8 mouse cellular contexts compared by ENCODE assay signal in the genomic region with DNA sequence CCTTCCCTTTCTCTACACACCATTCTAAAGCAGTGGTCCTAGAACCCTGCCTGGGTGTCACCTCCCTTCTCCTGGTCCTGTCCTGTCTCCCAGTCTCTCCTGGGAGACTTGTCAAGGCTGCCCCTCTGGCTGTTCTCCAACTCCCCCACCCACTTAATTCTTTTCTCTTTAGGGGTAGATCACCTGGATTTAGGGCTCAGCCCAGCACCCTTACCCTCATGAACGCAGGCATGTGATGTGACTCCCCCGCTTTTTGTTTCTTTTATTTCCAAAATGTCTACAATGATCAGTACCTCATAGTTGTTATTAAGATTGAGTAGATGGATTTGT. TPM values are rescaled to one million over a fixed set of nuclear protein-coding genes. Genes with fewer than 3 reads are reported as not detected.
DNase-seq lines count a peak whose midpoint lies in the region; ATAC-seq lines count a peak whose summit lies in the region.

No protein-coding gene starts in this region.

- H3K27ac ChIP-seq in limb, embryonic 12.5 days: peak overlapping the region; percentile 80
- H3K27ac ChIP-seq in stomach, embryonic 14.5 days (ENCODE audit: low read length): peak overlapping the region; percentile 91; the same call in 1 of the 2 replicates

- H3K9ac ChIP-seq in limb, embryonic 12.5 days (replicated peaks): peak overlapping the region; percentile 68
- H3K9ac ChIP-seq in stomach, embryonic 14.5 days (replicated peaks; ENCODE audit: low read depth, low read length): peak overlapping the region; percentile 86; the same call in 1 of the 2 replicates

- no peaks in the 10 kb centered on the region for H3K9me3 ChIP-seq in megakaryocyte, embryonic 14.5 days
- H3K9me3 ChIP-seq in limb, embryonic 12.5 days: no peaks in the 10 kb centered on the region
- H3K9me3 ChIP-seq in stomach, embryonic 14.5 days (ENCODE audit: control insufficient read depth, low read depth, low read length): no peaks in the 10 kb centered on the region

- peak; percentile 41 to 81 for DNase-seq in adrenal gland, adult (ENCODE audit: inconsistent age in 2 of 2, low spot score in 1 of 2)
- DNase-seq in adrenal gland, adult 8-10 months: no peak

- peaks cover 71% of the 10 kb centered on the region for H3K27me3 ChIP-seq in megakaryocyte, embryonic 14.5 days (replicated peaks)
- H3K27me3 ChIP-seq in limb, embryonic 12.5 days: no peaks in the 10 kb centered on the region
- H3K27me3 ChIP-seq in stomach, embryonic 14.5 days (ENCODE audit: control insufficient read depth, insufficient read depth, low read length): no peaks in the 10 kb centered on the region

- H3K4me2 ChIP-seq in limb, embryonic 12.5 days: peak overlapping the region; percentile 91
- H3K4me2 ChIP-seq in stomach, embryonic 14.5 days (replicated peaks; ENCODE audit: low read depth, low read length): peak overlapping the region; percentile 62

- peak overlapping the region; percentile 92 for H3K4me3 ChIP-seq in megakaryocyte, embryonic 14.5 days (replicated peaks)
- H3K4me3 ChIP-seq in limb, embryonic 12.5 days (replicated peaks): peak overlapping the region; percentile 61
- peak overlapping the region; percentile 82 for H3K4me3 ChIP-seq in stomach, embryonic 14.5 days (ENCODE audit: low read depth, low read length)

- 82% methylated on average over 2 of the region's 2 CpGs for WGBS in limb, embryonic 12.5 days
- 50% methylated on average over 2 of the region's 2 CpGs for WGBS in stomach, embryonic 14.5 days

- ATAC-seq in megakaryocyte, adult 5-6 weeks (ENCODE audit: poor library complexity, severe bottlenecking): no peak
- ATAC-seq in limb, embryonic 12.5 days (ENCODE audit: insufficient number of reproducible peaks, insufficient read depth, low FRiP score, low TSS enrichment, low read depth): no peak
- ATAC-seq in stomach, embryonic 14.5 days (ENCODE audit: insufficient number of reproducible peaks, insufficient read depth, low FRiP score, low read depth): no peak
- ATAC-seq in cerebellum, adult (ENCODE audit: insufficient number of reproducible peaks, low FRiP score, low TSS enrichment): no peak
- ATAC-seq in activated CD4-positive, CD25-positive, alpha-beta regulatory T cell, adult 4 months: no peak

- no peaks in the 10 kb centered on the region for H3K36me3 ChIP-seq in megakaryocyte, embryonic 14.5 days (replicated peaks; ENCODE audit: low read length)
- H3K36me3 ChIP-seq in limb, embryonic 12.5 days: no peaks in the 10 kb centered on the region
- no peaks in the 10 kb centered on the region for H3K36me3 ChIP-seq in stomach, embryonic 14.5 days (ENCODE audit: control insufficient read depth, insufficient read depth, low read length)

- H3K4me1 ChIP-seq in megakaryocyte, embryonic 14.5 days: peaks cover 81% of the 10 kb centered on the region
- peaks cover 71% of the 10 kb centered on the region for H3K4me1 ChIP-seq in limb, embryonic 12.5 days (replicated peaks)
- H3K4me1 ChIP-seq in stomach, embryonic 14.5 days (ENCODE audit: control insufficient read depth, insufficient read depth, low read length): peaks cover 46% of the 10 kb centered on the region

RNA-seq across cellular contexts. Expression of a gene that starts 1.8 kb away (rescaled TPM):
- total RNA-seq in adrenal gland, adult 8-10 months (2022): 100 to 1,000 TPM; 194 to 259 (median 215) TPM
- polyA plus RNA-seq in megakaryocyte, embryonic 14.5 days (2012; ENCODE audit: insufficient read depth, low replicate concordance): 10.1 and 63.6 TPM in 2 replicates
- total RNA-seq in megakaryocyte, adult 5-6 weeks (2015): 96.4 and 101 TPM in 2 replicates
- 90.2 and 116 TPM in 2 replicates for total RNA-seq in megakaryocyte, adult 5-6 weeks (2017)
- polyA plus RNA-seq in limb, embryonic 12.5 days (2016; fragmentation: Nextera tagmentation; extraction: Ambion mirVana): 50.2 and 50.3 TPM in 2 replicates
- polyA plus RNA-seq in stomach, embryonic 14.5 days (2014; fragmentation: Nextera tagmentation; extraction: Ambion mirVana): 64.2 and 69.9 TPM in 2 replicates
- 10 to 100 TPM; 20.2 to 25.5 TPM for polyA plus RNA-seq in activated CD4-positive, CD25-positive, alpha-beta regulatory T cell, adult 4 months (2017; shearing (Covaris generic))

RNA-seq across cellular contexts. Expression of a gene that starts 29.6 kb away (rescaled TPM):
- total RNA-seq in adrenal gland, adult 8-10 months (2022): under 1 TPM in 2 of 4 experiments, not detected in 2; 0.09 to 0.19 TPM
- polyA plus RNA-seq in megakaryocyte, embryonic 14.5 days (2012; ENCODE audit: insufficient read depth, low replicate concordance): 0.39 TPM in 1 of 2 replicates, not detected in the other
- not detected in 2 replicates for total RNA-seq in megakaryocyte, adult 5-6 weeks (2015)
- total RNA-seq in megakaryocyte, adult 5-6 weeks (2017): not detected in 2 replicates
- polyA plus RNA-seq in limb, embryonic 12.5 days (2016; fragmentation: Nextera tagmentation; extraction: Ambion mirVana): 0.41 and 0.46 TPM in 2 replicates
- 1.7 and 2.1 TPM in 2 replicates for polyA plus RNA-seq in stomach, embryonic 14.5 days (2014; fragmentation: Nextera tagmentation; extraction: Ambion mirVana)
- polyA plus RNA-seq in activated CD4-positive, CD25-positive, alpha-beta regulatory T cell, adult 4 months (2017; shearing (Covaris generic)): not detected

RNA-seq across cellular contexts. Expression of a gene that starts 30.5 kb away (rescaled TPM):
- 1 to 10 TPM; 1.4 to 3.4 (median 2.2) TPM for total RNA-seq in adrenal gland, adult 8-10 months (2022)
- 0.39 TPM in 1 of 2 replicates, not detected in the other for polyA plus RNA-seq in megakaryocyte, embryonic 14.5 days (2012; ENCODE audit: insufficient read depth, low replicate concordance)
- 9.0 and 9.5 TPM in 2 replicates for total RNA-seq in megakaryocyte, adult 5-6 weeks (2015)
- 0.99 and 1.6 TPM in 2 replicates for total RNA-seq in megakaryocyte, adult 5-6 weeks (2017)
- polyA plus RNA-seq in limb, embryonic 12.5 days (2016; fragmentation: Nextera tagmentation; extraction: Ambion mirVana): 1.0 and 1.3 TPM in 2 replicates
- 1.3 and 2.6 TPM in 2 replicates for polyA plus RNA-seq in stomach, embryonic 14.5 days (2014; fragmentation: Nextera tagmentation; extraction: Ambion mirVana)
- polyA plus RNA-seq in activated CD4-positive, CD25-positive, alpha-beta regulatory T cell, adult 4 months (2017; shearing (Covaris generic)): not detected

RNA-seq across cellular contexts. Expression of a gene that starts 37.3 kb away (rescaled TPM):
- total RNA-seq in adrenal gland, adult 8-10 months (2022): 10 to 100 TPM; 74.1 to 83.5 (median 81.0) TPM
- 41.9 and 48.8 TPM in 2 replicates for polyA plus RNA-seq in megakaryocyte, embryonic 14.5 days (2012; ENCODE audit: insufficient read depth, low replicate concordance)
- total RNA-seq in megakaryocyte, adult 5-6 weeks (2015): 30.0 and 30.6 TPM in 2 replicates
- 57.1 and 59.9 TPM in 2 replicates for total RNA-seq in megakaryocyte, adult 5-6 weeks (2017)
- 37.3 and 38.6 TPM in 2 replicates for polyA plus RNA-seq in limb, embryonic 12.5 days (2016; fragmentation: Nextera tagmentation; extraction: Ambion mirVana)
- polyA plus RNA-seq in stomach, embryonic 14.5 days (2014; fragmentation: Nextera tagmentation; extraction: Ambion mirVana): 55.1 and 62.6 TPM in 2 replicates
- polyA plus RNA-seq in activated CD4-positive, CD25-positive, alpha-beta regulatory T cell, adult 4 months (2017; shearing (Covaris generic)): not detected
